Mouse (Mus musculus): ENCODE measurements around the gene Sema4c. TPM values are rescaled to one million over a fixed set of nuclear protein-coding genes. Genes with fewer than 3 reads are reported as not detected.

The Sema4c gene
- total RNA-seq, 2 experiments from 2014 or later, result 17.7 to 18.4 TPM

- DNase-seq (ENCODE audit: extremely low spot score in 1 of 2, low spot score in 2 of 2), result peak; percentile 99 to 100
- peak within 1 kb of the TSS; percentile 95 for H3K27ac ChIP-seq
- H3K4me3 ChIP-seq, result peak within 1 kb of the TSS; percentile 99
- peak; percentile 54 for TF ChIP-seq CTCF (IDR thresholded peaks at IDR 0.05)
- intact Hi-C loops (cut with DNase I), result loop anchor here (1.0 to 2.0 kb wide), 2 partner anchors 39 to 143 kb away; partner anchors contain the start of gene Kansl3
Observed at GRCm38 (mm10) chr1:36511289-36512021, 46.7 kb downstream of the Sema4c start, which contains the start of gene Cnnm3. Gene Cnnm3 (plus strand): TSS chr1:36511867.

- no peak overlapping the region for H3K27ac ChIP-seq
- TF ChIP-seq CTCF (IDR thresholded peaks at IDR 0.05), result no peak
- no peak overlapping the region for H3K4me3 ChIP-seq
- intact Hi-C loops (cut with DNase I), result no loop called here
- DNase-seq (ENCODE audit: extremely low spot score in 1 of 2, low spot score in 2 of 2), result no peak
Observed at GRCm38 (mm10) chr1:36508238-36508637, 49.9 kb downstream of the Sema4c start.

- TF ChIP-seq CTCF (IDR thresholded peaks at IDR 0.05), result peak; percentile 96
- intact Hi-C loops (cut with DNase I), result loop anchor here (2.0 kb wide), 1 partner anchor 176 kb away; no protein-coding TSS in a partner anchor
- H3K27ac ChIP-seq, result no peak overlapping the region
Observed at GRCm38 (mm10) chr1:36501261-36501660, 56.9 kb downstream of the Sema4c start.

More at GRCm38 (mm10) chr1:36501261-36501660, 56.9 kb downstream of the Sema4c start:
- no peak overlapping the region for H3K4me3 ChIP-seq
- DNase-seq (ENCODE audit: extremely low spot score in 1 of 2, low spot score in 2 of 2), result peak; percentile 64 to 79

Small RNA genes within 50 kb of the gene (microRNA-seq; reads per million reads assigned to microRNA genes)
- 0 reads per million in 2 experiments for gene Gm47280

Other genes with a start within 250 kb of the Sema4c start
- gene Kansl3, start 189.2 kb downstream of the Sema4c start, total RNA-seq (2021), result 10 to 100 TPM; 60.7 to 66.0 TPM
- not detected for gene Fer1l5, start 186.1 kb downstream of the Sema4c start, total RNA-seq (2021)
- gene Lman2l, start 113.1 kb downstream of the Sema4c start, total RNA-seq (2021), result 10 to 100 TPM; 43.5 to 51.0 TPM
- 10 to 100 TPM; 13.2 to 13.8 TPM for gene Cnnm4, start 86.7 kb downstream of the Sema4c start, total RNA-seq (2021)
- gene Cnnm3, start 46.5 kb downstream of the Sema4c start, total RNA-seq (2021), result 10 to 100 TPM; 29.8 to 34.9 TPM
- gene Ankrd23, start 21.5 kb downstream of the Sema4c start, total RNA-seq (2021), result 1 to 10 TPM; 5.0 to 8.1 TPM
- gene Gm42417, start 18.9 kb downstream of the Sema4c start, total RNA-seq (2021), result not detected
- gene Ankrd39, start 10.9 kb downstream of the Sema4c start, total RNA-seq (2021), result 10 to 100 TPM; 12.0 to 14.8 TPM
- gene Fam178b, start 124.8 kb upstream of the Sema4c start, total RNA-seq (2021), result under 1 TPM in 1 of 2 experiments, not detected in 1; 0.40 TPM
- 100 to 1,000 TPM; 533 to 600 TPM for gene Cox5b, start 133.1 kb upstream of the Sema4c start, total RNA-seq (2021)
- gene 4933424G06Rik, start 151.8 kb upstream of the Sema4c start, total RNA-seq (2021), result under 1 TPM in 1 of 2 experiments, not detected in 1; 0.41 TPM
- gene Actr1b, start 156.1 kb upstream of the Sema4c start, total RNA-seq (2021), result 100 to 1,000 TPM; 323 to 361 TPM
- 1 to 10 TPM; 1.7 to 2.1 TPM for gene Zap70, start 203.4 kb upstream of the Sema4c start, total RNA-seq (2021)

All from left cerebral cortex, adult 2 months (tissue).